Mouse (Mus musculus): ENCODE measurements around the gene Fga. TPM values are rescaled to one million over a fixed set of nuclear protein-coding genes. Genes with fewer than 3 reads are reported as not detected.
A peak's percentile ranks its signal among the peaks of the same experiment; 100 is the strongest.

Gene Fga
- polyA plus RNA-seq (2012; rRNA removed): 0.02 and 0.04 TPM in 2 replicates

GRCm38 (mm10) chr3:83025475-83026301 lies at the start of gene Fga:
Gene Fga, plus strand, starts transcription at chr3:83026076.
- 60% methylated on average over 9 of the region's 9 CpGs for WGBS
- DNase-seq (ENCODE audit: low read depth, low spot score): no peak

DNA sequence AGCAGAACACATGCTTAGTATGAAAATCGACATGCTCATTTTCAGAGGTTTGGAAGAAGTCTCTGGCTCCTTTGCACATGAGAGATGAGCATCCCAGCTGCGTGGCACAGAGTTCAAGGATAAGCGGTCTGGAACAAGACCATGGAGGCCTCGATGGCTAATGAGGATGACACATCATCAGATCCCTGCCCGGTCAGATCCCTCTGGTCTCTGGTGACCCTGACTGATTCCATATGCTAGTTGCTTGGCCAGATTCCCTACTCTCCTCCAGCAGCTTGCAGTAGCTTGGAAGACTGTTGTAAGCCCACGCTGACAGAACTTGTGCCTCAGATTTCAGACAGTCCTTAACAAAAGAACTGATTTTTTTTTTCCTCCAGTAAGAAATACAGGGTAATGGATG lies 45.1 kb upstream of the Fga start:
- 79% methylated on average over 6 of the region's 6 CpGs for WGBS
- no peak for DNase-seq (ENCODE audit: low read depth, low spot score)

DNA sequence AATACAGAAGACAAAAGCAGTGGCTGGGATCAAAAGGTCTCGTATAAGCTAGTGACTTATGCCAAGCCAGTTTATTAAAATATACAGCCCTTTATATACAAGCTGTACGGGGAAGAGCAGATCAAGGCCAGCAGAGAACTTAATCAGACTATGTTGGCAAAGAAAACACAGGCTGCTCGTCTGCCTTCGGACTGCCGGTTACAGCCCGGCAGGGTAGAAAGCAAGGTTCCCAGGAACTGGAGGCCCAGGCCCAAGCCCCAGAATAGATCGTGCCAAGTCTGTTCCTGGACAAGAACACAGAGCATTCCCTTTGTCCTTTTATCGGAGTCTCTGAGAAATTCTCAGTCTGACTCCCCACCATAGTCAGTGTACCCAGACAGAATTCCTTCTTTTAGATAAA lies 44.0 kb upstream of the Fga start:
- no peak for DNase-seq (ENCODE audit: low read depth, low spot score)
- WGBS: 57% methylated on average over 8 of the region's 8 CpGs

DNA sequence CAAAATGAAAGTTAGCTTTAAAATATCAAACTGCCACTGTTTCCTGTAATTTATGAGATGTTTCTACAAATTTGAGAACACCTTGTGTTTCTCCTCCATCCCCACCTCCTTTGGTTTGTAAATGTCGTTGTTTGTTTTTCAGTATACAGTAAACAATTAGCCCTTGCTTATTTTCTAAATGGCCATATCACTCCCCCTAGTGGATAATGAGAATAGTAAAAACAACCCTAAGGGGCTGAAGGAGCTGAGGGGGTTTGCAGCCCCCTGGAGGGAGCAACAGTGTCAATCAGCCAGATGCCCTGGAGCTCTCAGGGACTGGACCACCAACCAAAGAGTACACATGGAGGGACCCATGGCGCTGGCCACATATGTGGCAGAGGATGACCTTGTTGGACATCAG lies 41.0 kb upstream of the Fga start:
- 70% methylated on average over 2 of the region's 2 CpGs for WGBS

GRCm38 (mm10) chr3:82991963-82992362 lies 33.9 kb upstream of the Fga start:
- DNase-seq (ENCODE audit: low read depth, low spot score): no peak

More for the DNA sequence above, 41.0 kb upstream of the Fga start:
- DNase-seq (ENCODE audit: low read depth, low spot score): no peak

DNA sequence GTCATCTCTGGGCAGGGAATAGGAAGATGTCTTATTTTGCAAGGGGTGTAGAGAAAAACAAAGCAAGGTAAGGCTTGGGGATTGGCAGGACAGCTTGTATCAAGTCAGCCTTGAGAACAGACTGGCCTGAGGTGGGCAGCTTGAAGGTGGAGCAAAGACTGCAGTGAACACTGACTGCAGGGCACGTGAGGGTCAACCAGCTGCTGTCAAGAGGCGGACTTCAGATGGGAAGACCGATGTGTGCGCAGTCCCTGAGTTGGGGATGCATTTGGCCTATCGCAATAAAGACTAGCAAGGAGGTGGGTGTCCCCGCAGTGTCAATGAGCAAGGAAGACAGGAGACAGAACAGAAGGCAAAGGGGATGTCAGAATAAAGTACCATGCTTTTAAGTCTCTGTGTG lies 32.9 kb upstream of the Fga start:
- WGBS: 89% methylated on average over 6 of the region's 6 CpGs
- DNase-seq (ENCODE audit: low read depth, low spot score): no peak

More at GRCm38 (mm10) chr3:82991963-82992362, 33.9 kb upstream of the Fga start:
- 76% methylated on average over 12 of the region's 12 CpGs for WGBS

GRCm38 (mm10) chr3:82995368-82995767 lies 30.5 kb upstream of the Fga start:
- 4% methylated on average over 24 of the region's 24 CpGs for WGBS
- peak; percentile 6 for DNase-seq (ENCODE audit: low read depth, low spot score)

- no peak for DNase-seq (ENCODE audit: low read depth, low spot score)
- WGBS: 69% methylated on average over 3 of the region's 3 CpGs
Measured at GRCm38 (mm10) chr3:82996656-82997055, 29.2 kb upstream of the Fga start.

DNA sequence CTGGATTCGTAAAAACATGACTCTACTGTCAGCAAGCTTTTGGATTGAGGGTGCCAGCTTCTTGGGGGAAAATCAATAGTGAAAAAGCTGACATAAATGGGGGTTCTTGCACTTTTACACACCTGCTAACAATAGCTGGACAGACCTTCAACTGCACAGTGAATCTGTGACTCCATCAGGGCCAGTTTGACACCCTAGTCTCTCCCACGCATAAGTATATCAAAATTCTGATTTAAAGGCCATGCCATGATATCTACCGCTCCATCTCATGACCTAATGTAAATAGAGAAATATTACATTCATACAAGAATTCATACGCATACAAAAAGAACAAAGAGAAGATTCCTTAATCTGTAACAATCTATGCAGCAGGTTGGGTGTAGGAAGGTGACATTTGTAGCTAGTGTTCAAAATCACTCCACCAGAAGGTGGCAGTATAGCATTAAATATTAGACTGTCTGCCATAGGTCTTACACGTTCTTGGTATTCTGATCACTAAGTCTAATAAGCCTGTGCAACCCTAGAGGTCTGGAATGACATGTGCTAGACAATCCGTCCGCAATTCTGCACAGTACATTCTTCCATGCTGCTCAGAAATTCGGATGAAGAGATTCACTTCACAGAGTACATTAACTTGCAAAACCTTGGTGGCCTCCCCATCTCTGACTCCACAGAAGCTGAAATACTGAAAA lies 27.0 kb upstream of the Fga start:
- 28% methylated on average over 8 of the region's 8 CpGs for WGBS
- DNase-seq (ENCODE audit: low read depth, low spot score): peak; percentile 50

DNA sequence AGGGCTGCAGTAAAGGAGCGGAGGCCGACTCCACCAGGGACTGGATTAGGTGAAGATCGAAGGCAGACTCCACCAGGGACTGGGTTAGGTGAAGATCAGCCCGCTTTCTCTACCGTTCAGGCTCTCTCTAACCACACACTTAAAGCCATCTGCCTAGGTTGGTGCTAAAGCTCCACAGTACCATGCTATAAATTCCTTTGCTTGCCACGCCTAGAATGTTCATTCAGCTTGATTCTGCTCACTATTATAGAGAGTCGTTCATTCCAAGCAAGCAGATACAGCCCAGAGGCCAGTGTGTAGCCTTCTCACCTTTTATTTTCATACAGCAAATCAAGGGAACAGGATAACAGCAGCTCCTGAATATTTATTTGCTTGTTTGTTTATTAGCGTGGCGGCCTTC lies 25.9 kb upstream of the Fga start:
- WGBS: 42% methylated on average over 9 of the region's 9 CpGs
- DNase-seq (ENCODE audit: low read depth, low spot score): no peak

DNA sequence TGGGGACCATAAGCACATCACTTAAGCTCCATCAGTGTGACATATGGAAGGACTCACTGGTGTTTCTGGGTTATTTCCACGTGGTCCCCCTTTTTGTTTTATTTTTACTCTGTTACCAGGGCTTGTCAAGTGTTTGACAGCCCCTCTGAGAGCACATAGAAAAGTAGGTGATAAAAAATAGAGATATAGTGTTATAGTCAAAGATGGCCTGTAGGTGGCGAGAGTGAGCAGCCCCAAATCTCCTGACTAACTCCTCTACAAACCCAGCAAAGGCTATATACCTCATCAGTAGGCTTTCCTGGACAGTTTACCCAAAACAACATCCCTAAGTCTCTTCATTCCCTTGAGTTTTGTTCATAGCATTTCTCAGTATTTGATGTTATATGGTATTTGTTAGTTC lies 23.7 kb upstream of the Fga start:
- WGBS: 0% methylated on average over 2 of the region's 2 CpGs

GRCm38 (mm10) chr3:83003068-83003467 lies 22.8 kb upstream of the Fga start:
- no peak for DNase-seq (ENCODE audit: low read depth, low spot score)
- 84% methylated on average over 8 of the region's 8 CpGs for WGBS

More for the DNA sequence above, 23.7 kb upstream of the Fga start:
- DNase-seq (ENCODE audit: low read depth, low spot score): peak; percentile 10

GRCm38 (mm10) chr3:83004801-83005200 lies 21.1 kb upstream of the Fga start:
- DNase-seq (ENCODE audit: low read depth, low spot score): no peak
- 93% methylated on average over 7 of the region's 7 CpGs for WGBS

DNA sequence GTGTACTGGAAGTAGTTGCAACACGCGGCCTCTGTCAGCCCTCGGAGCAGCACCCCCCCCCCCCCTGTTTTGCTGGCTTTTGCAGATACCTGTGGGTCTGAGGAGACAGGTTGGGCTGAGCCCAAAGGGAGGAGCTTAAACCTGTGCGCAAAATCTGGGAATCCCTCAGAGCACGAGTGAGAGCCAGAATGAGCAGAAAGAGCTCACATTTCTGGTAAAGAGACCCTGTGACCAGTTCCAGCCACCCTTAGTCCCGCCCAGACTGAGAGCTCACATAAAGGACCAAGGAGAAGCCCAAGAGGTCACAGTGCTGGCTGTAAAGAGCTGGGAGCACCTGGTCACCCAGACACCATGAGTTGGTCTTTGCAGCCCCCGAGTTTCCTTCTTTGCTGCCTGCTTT lies 18.3 kb upstream of the Fga start, which contains the start of gene Fgg:
Fgg (plus strand) TSS at position 168 of the 400 bp plus-strand sequence.
- WGBS: 48% methylated on average over 7 of the region's 7 CpGs
- no peak for DNase-seq (ENCODE audit: low read depth, low spot score)

DNA sequence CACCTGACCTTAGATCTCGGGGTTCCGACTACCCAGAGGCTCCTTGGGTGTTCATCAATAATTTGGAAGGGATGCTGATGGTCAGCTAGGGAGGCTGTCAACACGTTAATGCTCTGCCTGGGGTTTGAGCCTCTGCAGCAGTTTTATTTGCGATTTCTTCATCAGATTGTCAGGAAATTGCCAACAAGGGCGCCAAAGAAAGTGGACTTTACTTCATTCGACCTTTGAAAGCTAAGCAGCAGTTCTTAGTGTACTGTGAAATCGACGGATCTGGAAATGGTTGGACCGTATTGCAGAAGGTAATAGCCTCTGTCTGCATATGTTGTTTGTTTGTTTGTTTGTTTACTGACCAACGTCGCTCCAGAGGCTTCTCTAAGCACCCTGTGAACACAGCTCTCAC lies 15.6 kb upstream of the Fga start:
- 51% methylated on average over 11 of the region's 11 CpGs for WGBS

DNA sequence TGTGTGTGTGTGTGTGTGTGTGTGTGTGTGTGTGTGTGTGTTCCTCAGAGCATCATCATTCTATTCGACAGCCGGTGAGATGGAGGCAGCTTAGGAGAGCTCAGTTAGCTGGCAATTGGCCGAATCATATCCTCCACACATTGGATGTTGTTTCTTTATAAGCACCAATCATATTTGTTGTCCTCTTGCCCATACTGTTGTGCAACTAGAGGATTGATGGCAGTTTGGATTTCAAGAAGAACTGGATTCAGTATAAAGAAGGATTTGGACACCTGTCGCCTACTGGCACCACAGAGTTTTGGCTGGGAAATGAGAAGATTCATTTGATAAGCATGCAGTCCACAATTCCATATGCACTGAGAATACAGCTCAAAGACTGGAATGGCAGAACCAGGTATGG lies 14.7 kb upstream of the Fga start:
- 85% methylated on average over 4 of the region's 4 CpGs for WGBS
- DNase-seq (ENCODE audit: low read depth, low spot score): no peak

More for the DNA sequence above, 15.6 kb upstream of the Fga start:
- DNase-seq (ENCODE audit: low read depth, low spot score): no peak

- DNase-seq (ENCODE audit: low read depth, low spot score): no peak
- WGBS: 78% methylated on average over 4 of the region's 4 CpGs
Measured at GRCm38 (mm10) chr3:83011565-83011964, 14.3 kb upstream of the Fga start.

GRCm38 (mm10) chr3:83012636-83013035 lies 13.2 kb upstream of the Fga start:
- WGBS: 91% methylated on average over 19 of the region's 19 CpGs

GRCm38 (mm10) chr3:83013951-83014350 lies 11.9 kb upstream of the Fga start:
- DNase-seq (ENCODE audit: low read depth, low spot score): no peak
- 71% methylated on average over 10 of the region's 10 CpGs for WGBS

More at GRCm38 (mm10) chr3:83012636-83013035, 13.2 kb upstream of the Fga start:
- no peak for DNase-seq (ENCODE audit: low read depth, low spot score)

DNA sequence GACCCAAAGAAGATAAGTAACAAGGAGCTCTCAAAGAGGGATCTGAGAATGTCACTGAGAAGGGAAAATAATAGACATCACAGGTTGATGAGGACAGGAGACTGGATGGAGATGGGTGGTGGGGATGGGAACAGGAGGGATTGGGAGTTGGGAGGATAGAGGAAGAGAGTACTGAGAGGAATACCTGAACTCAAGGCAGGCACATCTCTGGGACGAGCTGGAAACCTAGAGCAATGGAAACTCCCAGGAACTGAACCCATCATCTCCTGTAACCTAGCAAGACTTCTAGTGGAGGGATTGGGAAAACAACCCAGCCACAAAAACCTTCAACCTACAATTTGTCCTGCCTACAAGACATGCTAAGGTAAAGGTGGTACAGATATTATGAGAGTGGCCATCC lies 9.6 kb upstream of the Fga start:
- WGBS: 73% methylated on average over 1 of the region's 1 CpGs
- no peak for DNase-seq (ENCODE audit: low read depth, low spot score)

DNA sequence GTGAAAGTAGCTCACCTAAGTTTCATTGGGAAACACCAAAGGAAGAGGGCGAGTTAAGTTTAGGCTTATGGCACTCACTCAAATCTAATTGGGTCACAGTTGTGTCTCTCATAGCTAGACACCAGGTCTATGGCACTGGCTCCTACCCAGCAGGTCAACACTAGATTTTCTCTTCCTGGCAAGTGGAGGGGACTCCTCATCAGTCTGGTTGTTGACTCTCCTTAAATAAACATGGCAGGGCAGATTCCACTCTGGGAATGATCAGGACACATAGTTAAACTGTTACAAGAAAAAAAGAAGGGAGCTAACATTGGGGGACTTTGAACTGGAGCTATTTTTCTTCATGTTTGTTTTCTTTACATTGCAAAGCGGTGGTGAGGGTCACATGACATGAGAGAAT lies 5.5 kb upstream of the Fga start:
- peak; percentile 16 for DNase-seq (ENCODE audit: low read depth, low spot score)
- WGBS: 32% methylated on average over 2 of the region's 2 CpGs
